Mouse (Mus musculus): ENCODE measurements around the gene Pxylp1. TPM values are rescaled to one million over a fixed set of nuclear protein-coding genes. Genes with fewer than 3 reads are reported as not detected.

Gene Pxylp1
- polyA plus RNA-seq, 1 experiment, result 11.9 TPM

DNA sequence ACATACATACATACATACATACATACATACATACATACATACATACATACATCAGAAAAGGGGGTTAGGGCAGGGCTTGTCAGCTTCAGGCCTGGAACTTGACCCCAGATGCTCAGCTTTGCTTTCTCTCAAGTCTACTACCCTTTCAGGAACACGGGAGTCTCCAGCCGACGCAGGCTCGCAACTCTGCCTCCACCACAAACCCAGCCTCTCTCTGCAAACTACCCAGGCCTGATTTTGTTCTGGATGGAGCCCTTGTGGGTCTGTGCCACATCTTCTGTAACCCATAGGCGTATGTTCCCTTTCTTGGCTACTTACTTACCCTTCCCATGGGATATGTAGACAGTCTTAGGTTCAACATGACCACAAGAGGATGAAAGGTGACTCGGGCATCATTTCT is 1.7 kb downstream of the Pxylp1 start:
- 39% methylated on average over 6 of the region's 6 CpGs for WGBS
- H3K27ac ChIP-seq (ENCODE audit: insufficient read depth, low read depth, low read length), result no peak overlapping the region
- no peaks in the 10 kb centered on the region for H3K27me3 ChIP-seq (ENCODE audit: control insufficient read depth, insufficient read depth, low read length)
- H3K36me3 ChIP-seq (ENCODE audit: control insufficient read depth, insufficient read depth, low read length), result peaks cover 2% of the 10 kb centered on the region; the same call in 1 of the 2 replicates
- TF ChIP-seq CTCF (IDR thresholded peaks at IDR 0.05; ENCODE audit: extremely low read depth, insufficient read length, insufficient replicate concordance, low read depth, low read length) (no peak), POLR2A (IDR thresholded peaks at IDR 0.05; ENCODE audit: low read depth, low read length) (no peak)
- H3K4me3 ChIP-seq (ENCODE audit: low read depth, low read length), result no peak overlapping the region
- H3K4me1 ChIP-seq (ENCODE audit: control insufficient read depth, insufficient read depth, insufficient read length, low read length), result peaks cover 25% of the 10 kb centered on the region; the same call in 1 of the 2 replicates

DNA sequence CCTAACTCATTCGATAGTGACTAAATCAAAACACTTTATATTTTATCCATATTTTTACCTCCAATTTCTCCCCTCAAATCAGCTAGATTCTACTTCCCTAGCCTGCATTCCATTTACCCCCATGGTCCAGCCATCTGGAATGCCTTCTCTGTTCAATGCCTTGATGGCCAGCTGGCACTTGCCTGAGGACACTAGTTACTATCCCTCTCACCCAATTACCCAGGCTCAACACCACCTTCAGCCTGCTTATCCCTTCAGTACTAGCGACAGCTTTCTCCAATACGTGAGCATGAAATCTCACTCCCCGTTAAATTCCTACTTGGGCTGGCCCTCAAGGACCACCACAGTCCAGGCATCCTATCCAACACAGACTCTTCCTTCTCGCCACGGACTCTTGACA is 2.2 kb downstream of the Pxylp1 start:
- no peak overlapping the region for H3K27ac ChIP-seq (ENCODE audit: insufficient read depth, low read depth, low read length)
- H3K36me3 ChIP-seq (ENCODE audit: control insufficient read depth, insufficient read depth, low read length), result peaks cover 2% of the 10 kb centered on the region; the same call in 1 of the 2 replicates
- peaks cover 25% of the 10 kb centered on the region; the same call in 1 of the 2 replicates for H3K4me1 ChIP-seq (ENCODE audit: control insufficient read depth, insufficient read depth, insufficient read length, low read length)
- H3K4me3 ChIP-seq (ENCODE audit: low read depth, low read length), result no peak overlapping the region
- TF ChIP-seq CTCF (IDR thresholded peaks at IDR 0.05; ENCODE audit: extremely low read depth, insufficient read length, insufficient replicate concordance, low read depth, low read length) (no peak), POLR2A (IDR thresholded peaks at IDR 0.05; ENCODE audit: low read depth, low read length) (no peak)
- 67% methylated on average over 6 of the region's 6 CpGs for WGBS
- H3K27me3 ChIP-seq (ENCODE audit: control insufficient read depth, insufficient read depth, low read length), result no peaks in the 10 kb centered on the region

DNA sequence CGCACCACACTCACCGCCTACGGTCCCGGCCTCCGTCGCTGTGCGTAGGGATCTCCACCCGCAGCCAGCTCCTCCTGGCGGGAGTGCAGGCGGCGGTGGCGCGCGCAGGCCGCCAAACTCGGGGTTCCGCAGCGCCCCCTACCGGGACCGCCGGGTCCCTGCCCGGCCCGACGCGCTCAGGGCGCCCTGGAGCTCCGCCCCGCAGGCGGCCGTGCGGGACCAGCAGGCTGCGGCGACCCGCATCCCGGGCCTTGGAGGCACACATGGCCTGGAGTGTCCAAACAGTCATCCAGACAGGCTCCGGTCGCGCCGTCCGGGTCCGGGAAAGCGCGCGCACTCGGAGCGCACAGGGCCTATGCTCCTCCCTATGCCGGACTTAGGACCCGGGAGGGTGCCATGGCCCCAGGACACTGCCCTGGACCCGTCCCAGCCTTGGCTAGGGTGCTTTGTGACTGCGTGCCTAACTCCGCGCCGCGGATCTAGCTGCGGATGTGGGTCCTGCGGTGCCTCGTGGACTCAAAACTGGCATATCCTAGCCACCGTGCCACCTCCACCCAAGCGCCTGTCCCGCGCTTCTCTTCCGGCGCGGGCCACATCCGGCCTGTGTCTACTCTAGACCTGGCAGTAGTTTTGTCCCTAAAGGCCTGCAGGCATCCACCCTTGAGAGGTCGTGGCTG is 3.0 kb downstream of the Pxylp1 start:
- peak overlapping the region; percentile 90 for H3K4me3 ChIP-seq (ENCODE audit: low read depth, low read length)
- peaks cover 2% of the 10 kb centered on the region; the same call in 1 of the 2 replicates for H3K36me3 ChIP-seq (ENCODE audit: control insufficient read depth, insufficient read depth, low read length)
- TF ChIP-seq POLR2A (IDR thresholded peaks at IDR 0.05; ENCODE audit: low read depth, low read length) (peak; percentile 55; the same call in 1 of the 2 replicates), CTCF (IDR thresholded peaks at IDR 0.05; ENCODE audit: extremely low read depth, insufficient read length, insufficient replicate concordance, low read depth, low read length) (peak; percentile 76)
- H3K27ac ChIP-seq (ENCODE audit: insufficient read depth, low read depth, low read length), result peak overlapping the region; percentile 59
- H3K27me3 ChIP-seq (ENCODE audit: control insufficient read depth, insufficient read depth, low read length), result no peaks in the 10 kb centered on the region
- under 1% methylated on average over 66 of the region's 66 CpGs for WGBS
- H3K4me1 ChIP-seq (ENCODE audit: control insufficient read depth, insufficient read depth, insufficient read length, low read length), result peaks cover 25% of the 10 kb centered on the region; the same call in 1 of the 2 replicates

DNA sequence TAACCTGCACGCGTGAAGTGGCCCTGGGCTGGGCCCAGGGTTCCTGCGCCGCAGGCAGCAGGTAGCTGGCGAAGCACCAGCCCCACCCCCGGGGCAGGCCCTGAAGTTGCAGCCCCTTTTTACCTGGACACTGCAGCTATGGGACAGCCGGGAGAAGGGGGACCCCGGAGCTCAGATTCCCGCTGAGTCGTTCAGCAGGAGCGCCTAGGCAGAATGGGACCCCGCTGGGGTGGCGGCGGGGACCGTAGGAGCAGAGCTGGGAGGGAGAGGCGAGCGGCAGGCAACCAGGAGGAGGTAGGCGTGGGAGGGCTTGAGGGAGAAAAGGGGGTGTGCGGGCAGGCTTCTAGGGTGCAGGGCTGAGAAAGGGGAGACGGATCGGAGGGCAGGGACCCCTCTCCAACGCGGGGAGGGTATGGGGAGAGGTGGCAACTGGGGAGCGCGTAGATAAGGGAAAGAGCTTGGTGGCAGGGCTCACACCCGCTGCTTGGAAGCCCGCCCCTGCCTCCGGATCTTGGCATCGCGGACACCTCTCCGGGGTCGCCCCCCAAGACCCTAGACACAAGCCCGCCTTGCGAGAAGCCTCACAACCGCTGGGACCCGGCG is 3.6 kb downstream of the Pxylp1 start:
- TF ChIP-seq CTCF (IDR thresholded peaks at IDR 0.05; ENCODE audit: extremely low read depth, insufficient read length, insufficient replicate concordance, low read depth, low read length), result no peak
- no peak for TF ChIP-seq POLR2A (IDR thresholded peaks at IDR 0.05; ENCODE audit: low read depth, low read length)
- H3K27ac ChIP-seq (ENCODE audit: insufficient read depth, low read depth, low read length), result peak overlapping the region; percentile 27; the same call in 1 of the 2 replicates
- under 1% methylated on average over 37 of the region's 37 CpGs for WGBS

DNA sequence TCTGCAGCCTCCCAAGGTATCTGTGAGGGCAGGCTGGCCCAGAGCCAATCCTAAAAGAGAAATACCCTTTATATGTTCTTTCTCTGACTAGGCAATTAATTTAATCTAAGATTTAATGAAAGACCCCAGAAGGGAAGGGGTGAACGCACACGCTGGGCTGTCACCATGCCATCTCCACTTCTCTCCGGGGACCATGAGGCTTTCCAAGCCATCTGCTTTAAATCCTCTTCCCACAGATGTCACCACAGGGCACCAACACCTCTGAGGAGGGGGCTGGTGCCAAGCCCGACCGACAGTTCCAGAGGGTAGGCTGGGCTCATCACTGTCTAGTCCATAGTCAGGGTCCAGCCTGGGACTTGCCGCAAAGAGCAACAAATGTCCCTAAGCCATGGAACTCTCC is 4.5 kb downstream of the Pxylp1 start:
- Histone ChIP-seq H3K27ac (ENCODE audit: insufficient read depth, low read depth, low read length) (no peak overlapping the region), H3K4me3 (ENCODE audit: low read depth, low read length) (peak overlapping the region; percentile 90), H3K4me1 (ENCODE audit: control insufficient read depth, insufficient read depth, insufficient read length, low read length) (peaks cover 25% of the 10 kb centered on the region; the same call in 1 of the 2 replicates), H3K27me3 (ENCODE audit: control insufficient read depth, insufficient read depth, low read length) (no peaks in the 10 kb centered on the region), H3K36me3 (ENCODE audit: control insufficient read depth, insufficient read depth, low read length) (peaks cover 2% of the 10 kb centered on the region; the same call in 1 of the 2 replicates)
- TF ChIP-seq POLR2A (IDR thresholded peaks at IDR 0.05; ENCODE audit: low read depth, low read length) (no peak), CTCF (IDR thresholded peaks at IDR 0.05; ENCODE audit: extremely low read depth, insufficient read length, insufficient replicate concordance, low read depth, low read length) (no peak)
- WGBS, result 53% methylated on average over 6 of the region's 6 CpGs

More for the DNA sequence above, 3.6 kb downstream of the Pxylp1 start:
- Histone ChIP-seq H3K4me1 (ENCODE audit: control insufficient read depth, insufficient read depth, insufficient read length, low read length) (peaks cover 25% of the 10 kb centered on the region; the same call in 1 of the 2 replicates), H3K36me3 (ENCODE audit: control insufficient read depth, insufficient read depth, low read length) (peaks cover 2% of the 10 kb centered on the region; the same call in 1 of the 2 replicates), H3K27me3 (ENCODE audit: control insufficient read depth, insufficient read depth, low read length) (no peaks in the 10 kb centered on the region), H3K4me3 (ENCODE audit: low read depth, low read length) (peak overlapping the region; percentile 90)

DNA sequence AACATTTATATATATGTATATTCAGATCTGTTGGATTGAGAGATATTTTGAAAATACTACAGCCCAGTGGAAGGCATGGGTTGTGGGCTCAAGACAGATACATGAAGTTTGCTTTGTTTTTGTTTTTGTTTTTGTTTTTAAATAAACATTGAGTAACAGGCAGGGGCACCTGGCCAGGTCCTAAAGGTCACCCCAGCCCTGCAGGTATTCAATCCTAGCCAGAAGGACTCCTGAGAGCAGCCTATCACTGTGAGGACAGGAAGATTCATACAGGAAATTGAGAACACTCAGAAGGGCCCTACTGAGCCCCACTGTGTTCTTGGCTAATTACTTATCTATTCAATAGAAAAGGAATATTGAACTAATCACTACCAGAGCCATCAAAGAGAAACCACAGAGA is 5.0 kb downstream of the Pxylp1 start:
- no peak for TF ChIP-seq POLR2A (IDR thresholded peaks at IDR 0.05; ENCODE audit: low read depth, low read length)
- Histone ChIP-seq H3K27me3 (ENCODE audit: control insufficient read depth, insufficient read depth, low read length) (no peaks in the 10 kb centered on the region), H3K27ac (ENCODE audit: insufficient read depth, low read depth, low read length) (no peak overlapping the region), H3K4me3 (ENCODE audit: low read depth, low read length) (no peak overlapping the region), H3K36me3 (ENCODE audit: control insufficient read depth, insufficient read depth, low read length) (peaks cover 2% of the 10 kb centered on the region; the same call in 1 of the 2 replicates), H3K4me1 (ENCODE audit: control insufficient read depth, insufficient read depth, insufficient read length, low read length) (peaks cover 24% of the 10 kb centered on the region; the same call in 1 of the 2 replicates)

DNA sequence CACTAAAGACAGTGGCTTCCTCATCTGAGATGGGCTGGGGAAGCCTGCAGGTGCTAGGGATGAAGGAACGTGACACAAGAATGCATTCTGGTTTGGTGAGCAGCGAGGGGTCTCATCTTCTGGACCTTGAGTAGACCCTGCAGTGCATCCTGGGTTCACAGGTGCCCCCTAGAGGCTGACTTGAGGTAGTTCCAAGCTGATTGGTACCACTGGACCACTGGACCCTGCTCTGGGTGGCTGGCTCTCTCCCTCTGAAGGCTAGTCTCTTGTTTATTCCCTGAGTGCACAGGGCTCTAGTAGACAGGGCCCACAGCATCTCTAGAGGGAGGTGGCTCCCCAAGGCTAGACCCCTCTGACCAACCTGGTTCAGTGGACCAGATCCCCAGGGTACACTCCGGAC is 6.7 kb downstream of the Pxylp1 start:
- Histone ChIP-seq H3K4me3 (ENCODE audit: low read depth, low read length) (no peak overlapping the region), H3K4me1 (ENCODE audit: control insufficient read depth, insufficient read depth, insufficient read length, low read length) (peaks cover 14% of the 10 kb centered on the region; the same call in 1 of the 2 replicates), H3K36me3 (ENCODE audit: control insufficient read depth, insufficient read depth, low read length) (peaks cover 2% of the 10 kb centered on the region; the same call in 1 of the 2 replicates), H3K27ac (ENCODE audit: insufficient read depth, low read depth, low read length) (no peak overlapping the region), H3K27me3 (ENCODE audit: control insufficient read depth, insufficient read depth, low read length) (no peaks in the 10 kb centered on the region)
- 70% methylated on average over 3 of the region's 3 CpGs for WGBS
- TF ChIP-seq CTCF (IDR thresholded peaks at IDR 0.05; ENCODE audit: extremely low read depth, insufficient read length, insufficient replicate concordance, low read depth, low read length) (peak; percentile 54; the same call in 1 of the 2 replicates), POLR2A (IDR thresholded peaks at IDR 0.05; ENCODE audit: low read depth, low read length) (no peak)
